Mouse (Mus musculus) lung, postnatal 14 days (tissue): ENCODE data around the gene Nek2.

ENCODE experiments used
- DNase-seq: peaks from one replicate; pipeline ENCODE4 v3.0.0; 2021

Gene Nek2

DNA sequence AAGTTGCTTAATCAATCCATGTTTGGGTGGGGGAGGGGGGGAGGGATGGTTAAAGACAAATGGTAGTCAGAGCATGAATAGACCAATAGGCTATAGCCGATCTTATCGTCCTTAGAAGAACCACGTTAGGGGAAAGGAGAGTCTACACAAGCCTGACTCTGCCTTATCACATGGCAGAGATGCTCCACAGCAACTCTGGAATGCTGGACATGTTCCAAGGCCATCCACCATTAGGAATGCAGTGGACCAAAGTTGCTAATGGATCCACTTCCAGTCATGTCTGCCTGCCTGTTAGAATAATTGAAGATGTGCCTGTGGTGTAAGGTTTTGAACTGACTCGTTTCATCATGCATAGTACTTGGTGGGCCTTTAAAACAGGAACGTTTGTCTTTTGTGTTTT lies 40.0 kb downstream of the Nek2 start:
- DNase-seq, result no peak

DNA sequence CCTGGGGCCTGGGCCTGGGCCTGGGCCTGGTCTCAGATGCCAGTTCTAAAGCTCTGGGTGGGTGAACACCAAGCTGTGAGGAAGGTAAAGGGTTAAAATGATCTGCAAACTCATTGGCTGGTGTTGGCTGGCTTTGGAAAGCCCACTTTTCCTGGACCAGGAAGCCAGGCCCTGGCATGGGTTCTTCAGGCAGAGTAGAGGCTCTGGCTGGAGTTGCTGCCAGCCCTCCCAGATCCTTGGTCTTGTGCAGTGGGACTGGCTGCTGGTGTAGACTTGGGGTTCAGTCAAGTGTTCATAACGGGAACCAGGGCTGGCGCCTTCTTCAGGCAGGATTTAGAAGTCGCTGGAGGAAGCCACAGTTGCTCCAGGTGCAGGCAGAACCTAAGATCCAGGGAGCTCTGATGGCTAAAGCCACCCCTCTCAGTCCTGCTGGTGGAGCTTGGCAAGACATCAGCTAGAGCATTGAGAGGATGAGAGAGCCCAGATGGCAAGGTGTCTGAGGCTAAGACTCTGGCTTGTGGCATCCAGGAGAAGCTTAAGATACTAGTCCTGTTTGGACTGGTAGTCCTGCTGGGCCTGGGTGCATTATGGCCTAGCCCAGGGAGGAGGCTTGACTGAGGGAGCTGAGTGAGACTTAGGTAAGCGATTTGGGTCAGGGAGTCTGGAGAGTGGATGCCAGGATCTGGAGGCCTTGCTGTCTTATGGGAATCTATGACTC lies 42.7 kb downstream of the Nek2 start:
- DNase-seq, result no peak

DNA sequence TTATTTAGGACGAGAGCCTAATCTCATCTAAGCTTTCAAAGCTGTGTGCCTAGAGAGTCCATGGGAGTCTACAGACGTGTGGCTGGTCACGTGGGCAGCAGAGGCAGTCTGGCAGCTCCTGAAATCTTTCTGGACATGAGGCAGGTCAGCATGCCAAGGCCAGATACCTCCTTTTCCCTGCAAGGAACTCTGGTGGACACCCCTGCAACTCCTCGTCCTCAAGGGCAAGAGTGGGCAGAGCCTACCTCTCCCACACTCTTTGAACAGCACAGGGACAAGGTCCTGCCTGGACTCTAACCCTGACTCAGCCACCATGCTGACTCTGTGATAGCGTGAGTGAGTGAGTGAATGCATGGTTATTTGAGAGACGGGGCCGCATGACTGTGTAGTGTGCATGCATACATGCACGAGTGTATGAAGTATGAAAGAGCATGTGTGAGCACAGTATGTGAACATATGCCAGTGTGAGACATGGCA lies 43.3 kb downstream of the Nek2 start:
- no peak for DNase-seq

DNA sequence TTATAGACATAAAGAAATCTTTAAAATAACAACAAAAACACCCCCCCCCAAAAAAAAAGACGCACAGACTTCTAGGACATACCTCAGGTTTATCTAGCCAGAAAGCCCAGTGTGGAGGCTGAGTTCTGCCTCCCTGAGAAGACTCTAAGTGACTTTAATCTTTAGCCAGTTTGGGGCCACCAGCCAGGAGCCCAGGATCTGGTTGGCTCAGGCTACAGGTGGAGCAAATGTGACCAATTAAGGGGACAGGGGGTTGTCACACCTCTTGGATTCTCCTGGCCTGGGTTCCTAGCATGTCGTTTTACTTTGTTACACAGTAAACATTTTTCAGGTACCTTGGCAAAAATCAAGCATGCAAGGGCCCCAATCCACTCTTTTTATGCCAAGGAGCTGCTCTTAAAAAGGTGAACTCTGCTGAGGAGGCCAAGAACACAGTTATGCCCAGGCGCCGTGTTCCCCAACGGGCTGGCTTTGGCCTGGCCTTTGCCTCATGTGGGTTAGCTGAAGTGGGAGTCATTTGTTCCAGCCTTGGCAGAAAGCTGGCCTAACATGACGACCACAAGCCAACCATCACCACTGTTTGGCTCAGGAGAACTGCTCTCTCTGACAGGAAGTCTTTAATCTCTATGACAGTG lies 50.9 kb downstream of the Nek2 start:
- DNase-seq, result no peak

DNA sequence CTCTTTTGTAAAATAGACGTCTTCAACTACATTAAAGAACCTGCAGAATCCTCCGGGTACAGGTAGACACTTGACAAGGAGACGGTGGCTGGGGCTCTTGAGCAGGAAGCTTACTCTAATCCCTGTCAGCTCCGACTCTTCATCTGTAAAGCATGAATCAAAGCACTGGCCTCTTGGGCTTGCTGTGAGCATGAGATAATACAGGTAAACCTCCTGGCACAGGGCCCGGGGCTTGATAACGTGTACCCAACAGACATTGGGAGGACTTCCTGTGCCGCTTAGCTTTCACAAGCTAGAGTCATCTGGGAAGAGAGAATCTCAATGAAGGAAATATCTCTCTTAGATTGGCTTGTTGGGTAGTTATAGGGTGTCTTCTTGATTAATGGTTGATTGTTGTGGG lies 53.8 kb downstream of the Nek2 start:
- no peak for DNase-seq

DNA sequence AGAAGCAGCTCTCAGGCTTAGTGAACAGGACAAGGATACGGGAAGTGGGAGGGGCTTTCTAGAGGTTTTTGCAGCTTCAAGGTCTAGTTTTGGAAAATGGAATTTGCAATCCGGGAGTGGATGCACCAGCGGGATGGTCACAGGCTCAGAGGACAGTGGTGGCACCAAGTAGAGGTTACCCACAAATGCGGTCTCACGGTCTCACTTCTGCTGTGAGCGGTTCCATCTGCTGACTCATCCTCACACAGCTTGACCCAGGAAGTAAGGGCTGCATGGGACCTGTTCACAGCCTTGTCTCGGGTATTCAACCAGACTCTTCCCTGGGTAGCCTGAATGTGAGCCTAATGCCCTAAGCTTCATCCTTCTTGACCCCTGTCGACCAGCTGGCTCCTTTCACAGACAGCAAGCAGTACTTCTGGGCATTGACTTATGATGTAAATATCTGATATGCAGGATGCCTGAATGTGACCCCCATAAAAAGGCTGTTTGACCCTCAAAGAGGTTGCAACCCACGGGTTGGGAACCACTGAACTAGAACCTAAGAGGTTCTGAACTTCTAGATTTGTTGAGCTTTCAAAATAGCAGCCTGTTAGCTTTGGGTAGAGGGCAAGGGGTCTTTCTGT lies 54.5 kb downstream of the Nek2 start:
- DNase-seq, result no peak

DNA sequence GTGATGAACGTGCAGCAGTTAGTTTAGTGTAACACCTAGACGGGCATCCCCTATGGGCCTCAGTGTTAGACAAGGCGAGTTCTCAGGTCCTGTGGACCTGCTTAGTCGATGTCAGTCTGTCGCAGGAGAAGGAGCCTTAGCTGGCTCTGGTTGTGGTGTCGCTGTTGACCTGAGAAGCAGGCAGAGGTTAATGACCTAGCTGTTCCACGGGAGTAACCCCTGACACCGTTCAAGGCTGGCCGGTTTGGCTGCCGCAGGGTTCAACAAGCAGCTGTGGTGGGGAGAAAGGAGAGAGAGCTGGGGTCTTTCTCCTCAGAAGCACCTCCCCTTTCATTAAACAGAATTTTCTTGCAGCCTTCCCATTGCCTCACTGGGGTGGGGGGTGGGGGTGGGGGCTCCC lies 56.4 kb downstream of the Nek2 start:
- no peak for DNase-seq

DNA sequence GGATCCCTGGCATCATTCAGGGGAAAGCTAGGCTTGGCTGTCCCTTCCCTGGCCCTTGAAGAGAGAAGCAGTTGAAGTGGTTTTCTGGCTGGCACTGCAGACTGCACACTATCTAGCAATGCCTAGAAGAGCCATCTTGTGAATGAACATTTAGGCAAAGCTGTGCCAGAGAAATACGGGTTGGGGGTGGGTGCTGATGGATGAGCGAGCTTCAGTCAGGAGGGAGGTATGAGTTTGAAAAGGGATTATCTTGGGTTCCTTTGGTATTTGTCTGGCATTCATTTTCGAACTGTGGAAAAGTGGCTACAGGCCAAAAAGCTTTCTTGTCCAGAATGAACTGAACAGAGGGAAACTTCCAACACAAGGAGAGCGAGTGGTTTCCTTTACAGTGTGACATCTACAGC lies 57.3 kb downstream of the Nek2 start:
- no peak for DNase-seq

DNA sequence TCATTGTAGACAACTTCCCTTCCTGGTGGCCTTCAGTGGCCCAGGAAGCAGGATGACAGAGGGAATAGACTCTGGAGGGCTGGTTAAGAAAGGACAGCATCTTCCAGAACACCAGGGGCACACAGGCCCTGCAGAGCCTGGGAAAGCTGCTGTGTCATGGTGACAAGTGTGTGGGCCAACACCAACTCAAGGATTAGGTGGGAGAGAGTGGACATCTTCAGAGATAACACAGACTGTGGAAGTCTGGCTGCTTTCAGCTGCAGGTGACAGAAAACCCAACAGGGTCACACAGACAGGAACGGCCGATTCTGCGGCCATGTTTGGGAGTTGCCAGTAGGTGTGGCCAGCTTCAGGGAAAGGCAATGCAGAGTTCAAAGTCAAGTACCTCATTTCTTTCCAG lies 59.0 kb downstream of the Nek2 start:
- DNase-seq, result no peak

DNA sequence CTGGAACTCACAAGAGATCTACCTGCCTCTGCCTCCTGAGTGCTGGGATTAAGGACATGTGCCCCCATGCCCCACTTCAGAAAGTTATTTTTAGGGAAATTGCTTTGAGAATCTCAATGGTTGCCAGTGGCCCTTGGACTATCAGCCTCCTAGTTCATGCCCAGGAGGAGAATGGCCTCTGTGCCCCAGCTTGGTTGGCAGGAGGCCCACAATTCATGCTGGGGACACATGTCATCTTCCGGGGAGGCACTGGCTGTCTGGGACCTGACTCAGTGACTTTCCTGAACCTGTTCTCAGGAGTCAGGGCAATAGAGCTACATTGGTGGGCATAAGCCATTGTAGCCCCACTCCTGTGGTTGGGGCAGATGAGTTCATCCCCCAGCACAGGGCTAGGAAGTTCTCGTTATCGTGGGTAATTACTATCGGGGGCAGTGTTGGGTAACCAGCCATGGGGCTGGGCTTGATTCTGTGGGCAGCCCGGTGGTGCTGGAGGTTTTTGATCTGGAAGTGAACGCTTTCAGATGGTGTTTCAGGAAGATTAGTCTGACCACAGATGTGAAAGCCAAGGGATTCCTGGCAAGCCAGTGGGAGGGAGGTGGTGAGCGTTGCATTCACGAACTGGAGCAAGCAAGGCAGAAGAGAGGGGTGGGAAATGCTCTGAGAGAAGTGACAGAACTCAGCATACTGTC lies 59.8 kb downstream of the Nek2 start:
- no peak for DNase-seq

DNA sequence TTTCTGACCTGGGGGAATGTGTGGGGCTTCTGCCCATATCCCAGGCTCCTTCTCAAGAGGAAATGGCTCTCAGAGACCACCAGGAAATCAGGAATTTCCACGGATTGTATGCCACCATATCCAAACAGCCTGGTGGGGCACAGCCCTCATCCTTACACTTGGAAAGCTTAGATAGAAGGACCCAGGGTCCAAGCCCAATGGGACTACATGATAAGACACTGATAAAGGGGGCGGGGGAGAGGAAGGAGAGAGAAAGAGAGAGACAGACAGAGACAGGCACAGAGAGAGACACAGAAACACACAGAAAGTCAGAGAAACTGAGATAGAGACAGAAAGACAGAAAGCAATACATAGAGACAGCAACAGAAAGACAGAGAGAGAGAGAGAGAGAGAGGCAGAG lies 60.4 kb downstream of the Nek2 start:
- no peak for DNase-seq
